Mouse (Mus musculus) R1 (cell line): ENCODE measurements around the gene Olfr1396.

Experiments used
- DNase-seq: peaks from one replicate; pipeline ENCODE4 v3.0.0-alpha.2; 2018; ENCODE audit warnings: low read depth, low spot score

Olfr1396 gene

GRCm38 (mm10) chr11:49114774-49115173, at the start of gene Olfr1396:
Gene Olfr1396, minus strand, starts transcription at chr11:49114874.
- DNase-seq, result no peak

GRCm38 (mm10) chr11:49156821-49157814, 42.4 kb upstream of the Olfr1396 start:
- DNase-seq, result no peak

GRCm38 (mm10) chr11:49154077-49154476, 39.4 kb upstream of the Olfr1396 start, which contains the start of gene Olfr1394:
Gene Olfr1394, plus strand, starts transcription at chr11:49154377.
- DNase-seq, result no peak

- DNase-seq, result no peak
Observed at GRCm38 (mm10) chr11:49141974-49142373, 27.3 kb upstream of the Olfr1396 start, which contains the start of gene Olfr1395. Gene Olfr1395, plus strand, starts transcription at chr11:49142274.

GRCm38 (mm10) chr11:49124169-49124568, 9.5 kb upstream of the Olfr1396 start:
- DNase-seq, result peak; percentile 43

- no peak for DNase-seq
Observed at GRCm38 (mm10) chr11:49119635-49120034, 5.0 kb upstream of the Olfr1396 start.

GRCm38 (mm10) chr11:49114158-49114557, 516 bp downstream of the Olfr1396 start:
- DNase-seq, result no peak

GRCm38 (mm10) chr11:49112624-49113219, 2.0 kb downstream of the Olfr1396 start:
- no peak for DNase-seq

GRCm38 (mm10) chr11:49111000-49111399, 3.7 kb downstream of the Olfr1396 start:
- no peak for DNase-seq

GRCm38 (mm10) chr11:49108833-49109232, 5.8 kb downstream of the Olfr1396 start:
- DNase-seq, result peak; percentile 24

GRCm38 (mm10) chr11:49107650-49108537, 6.8 kb downstream of the Olfr1396 start:
- DNase-seq, result no peak

GRCm38 (mm10) chr11:49105752-49106151, 8.9 kb downstream of the Olfr1396 start:
- DNase-seq, result no peak

GRCm38 (mm10) chr11:49103047-49103693, 11.5 kb downstream of the Olfr1396 start:
- peak; percentile 85 for DNase-seq

GRCm38 (mm10) chr11:49101500-49101899, 13.2 kb downstream of the Olfr1396 start:
- peak; percentile 14 for DNase-seq

- peak; percentile 16 for DNase-seq
Observed at GRCm38 (mm10) chr11:49100409-49100808, 14.3 kb downstream of the Olfr1396 start.

- DNase-seq, result no peak
Observed at GRCm38 (mm10) chr11:49095367-49095766, 19.3 kb downstream of the Olfr1396 start.

GRCm38 (mm10) chr11:49093861-49094660, 20.6 kb downstream of the Olfr1396 start:
- DNase-seq, result no peak

GRCm38 (mm10) chr11:49092786-49093185, 21.9 kb downstream of the Olfr1396 start:
- no peak for DNase-seq

GRCm38 (mm10) chr11:49092053-49092586, 22.6 kb downstream of the Olfr1396 start:
- no peak for DNase-seq

GRCm38 (mm10) chr11:49091171-49091570, 23.5 kb downstream of the Olfr1396 start:
- no peak for DNase-seq
